Mouse (Mus musculus) lung, postnatal 0 days (tissue): ENCODE data around the gene Nfkbie. TPM values are rescaled to one million over a fixed set of nuclear protein-coding genes. Genes with fewer than 3 reads are reported as not detected.

Experiments used
- ATAC-seq: fragments of 200-750 bp; cut with Nextera tagmentation; 2 replicates; pipeline ENCODE4 v1.8.0; 2017; ENCODE audit warnings: moderate library complexity
- DNase-seq: peaks from one replicate; pipeline ENCODE4 v3.0.0-alpha.2; 2016; ENCODE audit warnings: low spot score
- H3K27ac ChIP-seq: fragments of 300-500 bp; sonication (generic); 2 replicates; pipeline ENCODE4 v1.5.1; 2014; ENCODE audit warnings: antibody characterized with exemption, mild to moderate bottlenecking, low read length, mixed read lengths
- H3K27me3 ChIP-seq: fragments of 300-500 bp; sonication (generic); replicated peaks from 2 replicates; pipeline ENCODE4 v1.6.1; 2014; ENCODE audit warnings: low read length, mixed read lengths; ENCODE audit not compliant: insufficient read depth
- H3K36me3 ChIP-seq: fragments of 300-500 bp; sonication (generic); 2 replicates; pipeline ENCODE4 v1.6.1; 2014; ENCODE audit warnings: low read length, mixed read lengths; ENCODE audit not compliant: insufficient read depth
- H3K4me1 ChIP-seq: fragments of 300-500 bp; sonication (generic); 2 replicates; pipeline ENCODE4 v1.6.1; 2014; ENCODE audit warnings: antibody characterized with exemption, low read depth, low read length, mixed read lengths; ENCODE audit not compliant: insufficient read depth
- H3K4me2 ChIP-seq: fragments of 300-500 bp; sonication (generic); replicated peaks from 2 replicates; pipeline ENCODE4 v1.6.1; 2014; ENCODE audit warnings: low read depth, mild to moderate bottlenecking, low read length, moderate library complexity, mixed read lengths
- H3K4me3 ChIP-seq: fragments of 300-500 bp; sonication (generic); 2 replicates; pipeline ENCODE4 v1.5.1; 2014; ENCODE audit warnings: low read depth, low read length
- H3K9ac ChIP-seq: fragments of 300-500 bp; sonication (generic); replicated peaks from 2 replicates; pipeline ENCODE4 v1.6.1; 2014; ENCODE audit warnings: low read depth, mild to moderate bottlenecking
- H3K9me3 ChIP-seq: fragments of 300-500 bp; sonication (generic); 2 replicates; pipeline ENCODE4 v1.6.1; 2016; ENCODE audit warnings: low read length, mixed read lengths
- CTCF ChIP-seq: IDR thresholded peaks from 2 replicates; pipeline ENCODE4 v1.5.1; 2016; ENCODE audit warnings: antibody characterized with exemption, mild to moderate bottlenecking
- EP300 ChIP-seq: IDR thresholded peaks from 2 replicates; pipeline ENCODE4 v1.6.1; 2016; ENCODE audit warnings: antibody characterized with exemption, mild to moderate bottlenecking, control low read depth
- WGBS: fragments of 180-500 bp; shearing (Covaris S2); extraction: QIAGEN DNeasy Blood & Tissue Kit; methylation state at CpG from one replicate; pipeline ENCODE4 v1.1.7; 2014; 5-methylcytosine and 5-hydroxymethylcytosine counted together
- polyA plus RNA-seq: library from polyadenylated mRNA; unstranded; fragments of >200 nt; fragmentation: Nextera tagmentation; extraction: Ambion mirVana; gene quantifications from 2 replicates; pipeline ENCODE4 v1.2.1, GENCODE M21; 2015

Gene Nfkbie
- polyA plus RNA-seq, 1 experiment from 2014 or later: 2.4 TPM

DNA sequence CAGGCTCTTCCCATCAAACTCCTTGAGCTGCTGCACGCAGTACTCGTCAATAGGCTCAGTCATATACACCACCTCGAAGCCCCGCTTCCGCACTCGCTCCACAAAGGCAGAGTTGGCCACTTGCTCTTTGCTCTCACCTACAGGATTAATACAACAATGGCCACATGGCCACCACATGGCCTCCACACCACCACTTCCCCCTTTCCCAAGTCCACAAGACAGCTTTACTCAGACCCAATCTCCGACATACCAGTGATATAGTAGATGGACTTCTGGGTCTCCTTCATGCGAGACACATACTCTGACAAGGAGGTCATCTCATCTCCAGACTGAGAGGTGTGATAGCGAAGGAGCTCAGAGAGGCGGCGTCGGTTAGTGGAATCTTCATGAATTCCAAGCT is 13.5 kb downstream of the Nfkbie start:
- TF ChIP-seq EP300: no peak
- no peak for TF ChIP-seq CTCF
- WGBS: 86% methylated on average over 12 of the region's 12 CpGs
- H3K4me3 ChIP-seq: no peak overlapping the region
- H3K27me3 ChIP-seq: no peaks in the 10 kb centered on the region
- no peak overlapping the region for H3K4me2 ChIP-seq
- H3K9ac ChIP-seq: no peak overlapping the region
- ATAC-seq: no peak
- peaks cover 8% of the 10 kb centered on the region; the same call in 1 of the 2 replicates for H3K4me1 ChIP-seq
- DNase-seq: no peak
- no peak overlapping the region for H3K27ac ChIP-seq
- H3K9me3 ChIP-seq: no peaks in the 10 kb centered on the region
- peaks cover 45% of the 10 kb centered on the region for H3K36me3 ChIP-seq

DNA sequence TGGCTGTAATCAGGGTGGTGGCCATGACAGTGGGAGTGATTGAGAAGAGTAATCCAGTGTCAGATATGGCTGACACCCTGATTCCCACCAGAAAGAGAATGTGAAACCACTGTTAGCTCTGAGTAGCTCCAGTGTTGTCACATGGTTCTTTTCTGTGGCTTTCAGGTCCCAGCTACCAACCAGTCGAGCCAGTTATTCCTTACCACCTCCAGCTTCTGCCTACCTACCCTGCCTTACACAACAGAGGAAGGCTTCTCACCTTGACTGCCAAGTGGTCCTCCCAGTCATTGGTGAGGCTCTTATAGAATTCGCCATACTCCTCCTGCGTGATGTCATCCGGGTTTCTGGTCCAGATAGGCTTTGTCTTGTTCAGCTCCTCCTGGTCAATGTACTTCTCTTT is 14.5 kb downstream of the Nfkbie start:
- H3K9ac ChIP-seq: no peak overlapping the region
- no peak overlapping the region for H3K4me3 ChIP-seq
- no peaks in the 10 kb centered on the region for H3K27me3 ChIP-seq
- H3K4me2 ChIP-seq: no peak overlapping the region
- peaks cover 45% of the 10 kb centered on the region for H3K36me3 ChIP-seq
- TF ChIP-seq CTCF: no peak
- no peak for TF ChIP-seq EP300
- DNase-seq: peak; percentile 42
- peaks cover 3% of the 10 kb centered on the region; the same call in 1 of the 2 replicates for H3K4me1 ChIP-seq
- H3K27ac ChIP-seq: 0 out of 2 replicates have a peak overlapping the region, but pooled peaks have one; percentile 0
- WGBS: 74% methylated on average over 4 of the region's 4 CpGs
- ATAC-seq: no peak
- H3K9me3 ChIP-seq: no peaks in the 10 kb centered on the region

DNA sequence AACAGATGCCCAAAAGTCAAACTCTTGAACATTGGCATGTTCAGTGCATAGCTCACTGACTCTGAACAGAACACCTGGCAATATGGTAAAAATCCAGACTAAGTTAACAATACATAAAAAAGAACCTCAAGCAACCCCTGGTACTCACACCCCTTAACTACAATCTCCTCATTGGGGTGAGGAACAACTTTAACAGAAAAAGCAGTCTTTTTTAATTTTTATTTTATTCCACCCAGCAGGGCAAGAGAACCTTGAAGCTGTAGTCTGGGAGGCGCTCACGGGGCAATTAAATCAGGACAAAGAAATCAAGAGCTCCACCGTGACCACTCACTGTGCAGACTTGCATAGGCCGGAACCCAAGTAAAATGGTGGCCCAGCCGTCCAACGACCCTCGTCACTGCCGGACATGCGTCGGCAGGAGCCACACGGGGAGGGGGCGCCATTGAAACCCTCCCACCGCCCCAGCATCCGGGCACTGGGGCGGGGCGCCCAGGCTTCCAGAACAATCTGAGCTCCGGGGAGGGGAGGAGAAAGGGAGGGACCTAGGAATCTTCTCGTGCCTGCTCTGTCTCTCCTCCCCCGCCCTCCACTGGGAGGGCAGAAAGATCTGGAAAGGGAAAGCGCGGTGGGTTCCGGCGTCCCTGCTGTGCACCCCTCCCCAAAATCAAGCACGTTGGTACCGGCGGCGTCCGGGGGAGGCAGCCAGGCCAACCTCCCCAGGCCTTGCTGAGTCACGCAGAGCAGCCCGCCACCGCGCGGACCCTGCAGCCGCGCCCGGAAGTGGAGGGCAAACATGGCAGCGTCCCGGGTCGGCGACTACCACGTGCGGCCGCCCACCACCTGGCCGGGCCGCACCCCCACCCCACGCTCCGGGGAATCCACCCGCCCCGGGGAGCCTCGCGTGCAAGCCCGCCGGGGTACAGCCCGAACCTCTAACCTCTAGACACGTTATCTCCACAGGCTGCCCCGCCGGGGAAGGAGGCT is 16.9 kb downstream of the Nfkbie start:
- ATAC-seq (peak; percentile 72), DNase-seq (peak; percentile 96)
- H3K9ac ChIP-seq: peak overlapping the region; percentile 65
- peaks cover 36% of the 10 kb centered on the region for H3K36me3 ChIP-seq
- H3K9me3 ChIP-seq: no peaks in the 10 kb centered on the region
- H3K4me1 ChIP-seq: 0 out of 2 replicates have a peak, but pooled peaks cover 2% of the 10 kb centered on the region
- peak overlapping the region; percentile 96 for H3K4me3 ChIP-seq
- peak overlapping the region; percentile 97 for H3K27ac ChIP-seq
- WGBS: 2% methylated on average over 53 of the region's 57 CpGs
- H3K27me3 ChIP-seq: no peaks in the 10 kb centered on the region
- H3K4me2 ChIP-seq: peak overlapping the region; percentile 86
- peak; percentile 26; the same call in 1 of the 2 replicates for TF ChIP-seq EP300
- 0 out of 2 replicates have a peak, but pooled peaks have one; percentile 10 for TF ChIP-seq CTCF

DNA sequence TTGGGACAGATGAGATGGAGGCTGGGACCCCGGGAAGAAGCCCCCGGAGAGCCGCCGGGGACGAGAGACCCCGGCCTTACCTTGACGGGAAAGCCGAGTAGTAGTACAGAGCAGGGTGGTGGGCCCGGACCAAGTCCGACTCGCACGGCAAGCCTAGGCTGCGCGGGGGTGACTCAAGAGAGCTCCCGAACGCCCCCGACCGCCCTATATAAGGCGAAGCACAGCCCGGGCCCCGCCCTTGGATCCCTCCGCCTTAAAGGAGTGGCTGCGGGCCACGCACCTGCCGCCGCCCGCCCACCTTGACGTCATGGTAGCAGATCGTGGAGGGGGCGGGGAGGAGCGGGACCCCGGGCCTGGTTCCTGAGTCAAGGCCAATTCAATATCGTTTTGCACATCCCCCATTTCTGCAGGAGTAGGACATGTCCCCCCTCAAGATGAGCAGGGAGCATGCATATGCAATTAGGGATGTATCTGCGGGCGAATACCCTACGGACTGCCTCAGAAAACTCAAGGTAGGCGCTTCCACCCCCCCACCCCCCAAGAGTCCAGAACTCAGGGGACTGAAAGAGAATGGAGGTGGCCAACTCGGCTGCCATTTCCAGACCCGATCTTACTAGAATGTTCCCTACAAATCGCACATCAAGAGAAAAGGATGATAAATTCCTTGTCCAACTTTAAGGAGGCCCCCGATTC is 17.7 kb downstream of the Nfkbie start, which contains the start of gene Hsp90ab1:
Gene Hsp90ab1 (minus strand): TSS at position 185 of the 693 bp plus-strand sequence.
- peak within 1 kb of the TSS; percentile 86 for H3K4me2 ChIP-seq
- peak; percentile 97 for DNase-seq
- peak; percentile 83 for ATAC-seq
- H3K27ac ChIP-seq: peak within 1 kb of the TSS; percentile 97
- H3K36me3 ChIP-seq: peaks cover 32% of the 10 kb centered on the region
- H3K9ac ChIP-seq: peak within 1 kb of the TSS; percentile 65
- TF ChIP-seq CTCF (no peak), EP300 (no peak)
- H3K4me3 ChIP-seq: peak within 1 kb of the TSS; percentile 96
- no peaks in the 10 kb centered on the region for H3K27me3 ChIP-seq
- no peaks in the 10 kb centered on the region for H3K9me3 ChIP-seq
- 2% methylated on average over 35 of the region's 41 CpGs for WGBS
- peaks cover 2% of the 10 kb centered on the region; the same call in 1 of the 2 replicates for H3K4me1 ChIP-seq

DNA sequence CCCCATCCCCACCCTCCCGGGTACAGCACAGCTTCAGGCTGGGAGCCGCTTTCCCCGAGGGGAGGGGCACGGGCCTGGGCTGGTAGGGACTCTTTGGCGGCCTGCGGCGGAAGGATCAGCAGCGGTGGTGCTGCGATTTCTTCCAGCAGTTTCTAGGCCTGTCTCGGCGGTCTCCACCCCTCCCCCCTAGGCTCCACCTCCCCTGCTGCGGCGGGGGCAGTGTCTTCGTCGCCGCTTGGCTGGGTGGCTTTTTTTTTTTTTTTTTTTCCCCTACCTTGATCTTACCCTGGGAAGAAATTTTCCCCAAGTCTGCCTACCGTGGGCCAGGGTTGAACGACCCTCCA is 18.2 kb downstream of the Nfkbie start:
- Histone ChIP-seq H3K9ac (peak overlapping the region; percentile 64), H3K36me3 (peaks cover 27% of the 10 kb centered on the region), H3K27me3 (no peaks in the 10 kb centered on the region), H3K4me2 (peak overlapping the region; percentile 86), H3K9me3 (no peaks in the 10 kb centered on the region), H3K27ac (peak overlapping the region; percentile 97), H3K4me1 (peaks cover 2% of the 10 kb centered on the region; the same call in 1 of the 2 replicates), H3K4me3 (peak overlapping the region; percentile 96)
- ATAC-seq: peak; percentile 72
- no peak; the same call in 1 of the 2 replicates for TF ChIP-seq EP300
- no peak for TF ChIP-seq CTCF
- peak; percentile 96 for DNase-seq
- 0% methylated on average over 15 of the region's 18 CpGs for WGBS
